Mouse (Mus musculus) bone marrow, adult 2 months (tissue): Measurements from ENCODE around the gene Pdlim5. TPM values are rescaled to one million over a fixed set of nuclear protein-coding genes. Genes with fewer than 3 reads are reported as not detected.

Experiments
- H3K27ac ChIP-seq: fragments of 200-500 bp; 2 replicates; pipeline ENCODE4 v1.5.1; 2012; ENCODE audit warnings: low read depth, mild to moderate bottlenecking, control low read depth, inconsistent platforms, low read length; ENCODE audit not compliant: control insufficient read depth, poor library complexity, insufficient read depth
- H3K4me1 ChIP-seq: fragments of 200-500 bp; 2 replicates; pipeline ENCODE4 v1.6.1; 2011; ENCODE audit warnings: low read length; ENCODE audit not compliant: control insufficient read depth, insufficient read depth
- H3K4me3 ChIP-seq: fragments of 200-500 bp; replicated peaks from 2 replicates; pipeline ENCODE3; 2011; ENCODE audit warnings: mild to moderate bottlenecking, low read depth, low read length, control low read depth; ENCODE audit not compliant: control insufficient read depth
- CTCF ChIP-seq: fragments of 200-500 bp; IDR thresholded peaks from 2 replicates; pipeline ENCODE4 v1.5.1; 2011; ENCODE audit warnings: low read length, control low read depth; ENCODE audit not compliant: control insufficient read depth, insufficient read depth
- POLR2A ChIP-seq: fragments of 200-500 bp; IDR thresholded peaks from 2 replicates; pipeline ENCODE4 v1.6.1; 2011; ENCODE audit warnings: low read depth, mild to moderate bottlenecking, control low read depth, low read length, borderline replicate concordance; ENCODE audit not compliant: control insufficient read depth
- WGBS: fragments of 180-500 bp; shearing (Covaris S2); methylation state at CpG from one replicate; pipeline ENCODE4 v1.1.7; 2018; 5-methylcytosine and 5-hydroxymethylcytosine counted together
- polyA plus RNA-seq: library from polyadenylated mRNA; stranded (reverse); fragments of >200 nt; gene quantifications from 2 replicates; pipeline ENCODE4 v1.2.4, GENCODE M21; 2011; ENCODE audit warnings: low replicate concordance; ENCODE audit not compliant: missing spikeins, insufficient read depth, insufficient read length

Gene Pdlim5
- polyA plus RNA-seq, 1 experiment = 11.7 TPM

- WGBS = 80% methylated on average over 5 of the region's 5 CpGs
- no peak for TF ChIP-seq POLR2A
- no peak for TF ChIP-seq CTCF
- Histone ChIP-seq H3K4me1 (no peaks in the 10 kb centered on the region), H3K27ac (no peak overlapping the region), H3K4me3 (no peak overlapping the region)
Observed at GRCm38 (mm10) chr3:142436212-142436611, 40.7 kb upstream of the Pdlim5 start.

GRCm38 (mm10) chr3:142434786-142435168, 39.3 kb upstream of the Pdlim5 start:
- 71% methylated on average over 4 of the region's 4 CpGs for WGBS
- H3K4me1 ChIP-seq = no peaks in the 10 kb centered on the region
- H3K27ac ChIP-seq = no peak overlapping the region
- TF ChIP-seq POLR2A (no peak), CTCF (no peak)
- no peak overlapping the region for H3K4me3 ChIP-seq

- Histone ChIP-seq H3K4me1 (no peaks in the 10 kb centered on the region), H3K4me3 (no peak overlapping the region), H3K27ac (no peak overlapping the region)
- 72% methylated on average over 7 of the region's 7 CpGs for WGBS
- TF ChIP-seq POLR2A (no peak), CTCF (no peak)
Observed at GRCm38 (mm10) chr3:142434127-142434785, 38.8 kb upstream of the Pdlim5 start.

- Histone ChIP-seq H3K27ac (no peak overlapping the region), H3K4me1 (no peaks in the 10 kb centered on the region), H3K4me3 (no peak overlapping the region)
- 83% methylated on average over 3 of the region's 3 CpGs for WGBS
- TF ChIP-seq POLR2A (no peak), CTCF (no peak)
Observed at GRCm38 (mm10) chr3:142431481-142431880, 36.0 kb upstream of the Pdlim5 start.

GRCm38 (mm10) chr3:142430048-142430447, 34.6 kb upstream of the Pdlim5 start:
- Histone ChIP-seq H3K4me3 (no peak overlapping the region), H3K4me1 (no peaks in the 10 kb centered on the region), H3K27ac (no peak overlapping the region)
- 63% methylated on average over 4 of the region's 4 CpGs for WGBS
- TF ChIP-seq POLR2A (no peak), CTCF (no peak)

- TF ChIP-seq CTCF (no peak), POLR2A (no peak)
- Histone ChIP-seq H3K4me1 (no peaks in the 10 kb centered on the region), H3K4me3 (no peak overlapping the region), H3K27ac (no peak overlapping the region)
- 74% methylated on average over 3 of the region's 3 CpGs for WGBS
Observed at GRCm38 (mm10) chr3:142426806-142427205, 31.3 kb upstream of the Pdlim5 start.

- WGBS = 40% methylated on average over 1 of the region's 1 CpGs
- no peaks in the 10 kb centered on the region for H3K4me1 ChIP-seq
- no peak overlapping the region for H3K4me3 ChIP-seq
- TF ChIP-seq POLR2A (no peak), CTCF (no peak)
- no peak overlapping the region for H3K27ac ChIP-seq
Observed at GRCm38 (mm10) chr3:142424134-142424533, 28.6 kb upstream of the Pdlim5 start.

- TF ChIP-seq CTCF (no peak), POLR2A (no peak)
- 66% methylated on average over 4 of the region's 4 CpGs for WGBS
- H3K4me1 ChIP-seq = no peaks in the 10 kb centered on the region
- H3K4me3 ChIP-seq = no peak overlapping the region
- H3K27ac ChIP-seq = no peak overlapping the region
Observed at GRCm38 (mm10) chr3:142423501-142423917, 28.0 kb upstream of the Pdlim5 start.

GRCm38 (mm10) chr3:142422229-142422628, 26.7 kb upstream of the Pdlim5 start:
- Histone ChIP-seq H3K4me3 (no peak overlapping the region), H3K27ac (no peak overlapping the region), H3K4me1 (no peaks in the 10 kb centered on the region)
- 91% methylated on average over 4 of the region's 4 CpGs for WGBS
- no peak for TF ChIP-seq CTCF
- TF ChIP-seq POLR2A = no peak
